Mouse (Mus musculus): ENCODE results near the gene Prkca. TPM values are rescaled to one million over a fixed set of nuclear protein-coding genes. Genes with fewer than 3 reads are reported as not detected.

Gene Prkca
- polyA plus RNA-seq, 1 experiment from 2014 or later, result 12.6 TPM

DNA sequence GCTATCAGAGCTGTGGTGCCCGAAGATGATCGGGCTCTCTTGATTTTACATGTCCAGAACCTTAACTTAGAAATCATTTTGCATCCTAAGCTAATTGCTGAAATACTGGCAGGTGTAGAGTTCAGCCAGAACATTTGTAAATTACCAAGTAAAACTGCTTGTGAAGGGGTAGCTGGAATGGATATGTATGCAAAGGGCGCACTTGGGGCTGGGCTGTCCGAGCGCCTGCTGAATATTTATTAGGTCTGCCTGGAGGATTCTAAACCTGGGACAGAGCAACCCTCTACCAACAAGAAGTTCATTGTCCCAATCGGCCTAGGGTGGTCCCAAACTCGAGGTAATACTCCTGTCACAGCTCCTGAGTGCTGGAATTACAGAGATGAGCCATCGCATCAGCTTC lies 1.0 kb upstream of the Prkca start:
- ATAC-seq (ENCODE audit: low read depth), result no peak
- no peak overlapping the region for H3K27ac ChIP-seq (ENCODE audit: low read depth, low read length)
- H3K9me3 ChIP-seq (ENCODE audit: control insufficient read depth, low read length), result no peaks in the 10 kb centered on the region
- no peaks in the 10 kb centered on the region for H3K36me3 ChIP-seq (ENCODE audit: control insufficient read depth, insufficient read depth, low read length)
- H3K4me1 ChIP-seq (ENCODE audit: control insufficient read depth, insufficient read depth, low read length), result peaks cover 11% of the 10 kb centered on the region; the same call in 1 of the 2 replicates
- WGBS, result 39% methylated on average over 8 of the region's 8 CpGs
- H3K27me3 ChIP-seq (ENCODE audit: control insufficient read depth, insufficient read depth, low read length), result no peaks in the 10 kb centered on the region
- peak overlapping the region; percentile 99 for H3K4me2 ChIP-seq (ENCODE audit: low read depth, low read length)
- peak overlapping the region; percentile 82 for H3K4me3 ChIP-seq (ENCODE audit: low read depth, low read length)
- H3K9ac ChIP-seq (replicated peaks; ENCODE audit: low read depth, low read length), result peak overlapping the region; percentile 83; the same call in 1 of the 2 replicates

DNA sequence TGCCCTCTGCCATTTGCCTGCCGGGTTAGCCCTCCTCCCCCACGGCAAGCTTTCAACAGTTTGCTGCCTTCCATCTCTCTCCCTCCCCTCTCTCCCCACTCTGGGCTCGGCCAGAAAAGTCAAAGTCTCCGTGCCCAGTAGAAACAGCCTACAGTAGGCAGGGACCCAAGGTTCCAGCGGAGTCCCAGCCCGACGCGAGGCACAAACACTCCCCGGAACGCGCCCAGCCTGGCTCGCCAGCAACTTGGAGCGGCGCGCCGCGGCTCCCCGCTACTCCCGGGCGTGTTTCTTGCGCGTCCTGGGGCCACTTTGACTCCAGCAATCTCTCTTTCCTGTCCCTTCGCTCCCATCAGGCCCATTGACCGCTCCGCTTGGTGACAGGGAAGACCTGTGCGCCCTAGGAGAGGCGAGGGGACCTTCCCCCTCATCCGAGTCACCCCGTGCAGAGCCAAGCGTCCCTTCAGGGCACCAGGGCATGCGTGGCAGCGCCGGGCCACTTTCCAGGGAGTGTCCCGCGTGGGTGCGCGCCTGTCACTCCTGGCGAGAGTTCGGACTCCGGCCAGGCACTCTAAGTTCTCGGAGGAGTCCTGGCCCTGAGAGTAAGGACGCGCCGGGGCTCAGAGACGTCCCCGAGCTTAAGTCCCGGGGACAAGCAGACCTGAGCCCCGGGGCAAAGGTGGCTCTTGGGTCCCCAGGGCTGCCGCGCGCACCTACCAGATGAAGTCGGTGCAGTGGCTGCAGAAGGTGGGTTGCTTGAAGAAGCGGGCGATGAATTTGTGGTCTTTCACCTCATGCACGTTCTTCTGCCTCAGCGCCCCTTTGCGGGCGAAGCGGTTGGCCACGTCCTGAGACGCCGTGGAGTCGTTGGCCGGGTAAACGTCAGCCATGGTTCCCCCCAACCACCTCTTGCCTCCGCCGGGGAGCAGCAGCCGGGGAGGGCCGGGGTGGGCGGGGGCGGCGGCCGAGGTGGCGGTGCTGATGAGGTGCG lies 653 bp downstream of the Prkca start, which contains the start of gene Apoh:
TSS of gene Apoh (plus strand) at position 574 of the 988 bp plus-strand sequence.
- Histone ChIP-seq H3K4me3 (ENCODE audit: low read depth, low read length) (peak within 1 kb of the TSS; percentile 82), H3K4me2 (ENCODE audit: low read depth, low read length) (peak within 1 kb of the TSS; percentile 99), H3K36me3 (ENCODE audit: control insufficient read depth, insufficient read depth, low read length) (no peaks in the 10 kb centered on the region), H3K9me3 (ENCODE audit: control insufficient read depth, low read length) (no peaks in the 10 kb centered on the region), H3K27me3 (ENCODE audit: control insufficient read depth, insufficient read depth, low read length) (no peaks in the 10 kb centered on the region), H3K9ac (replicated peaks; ENCODE audit: low read depth, low read length) (peak within 1 kb of the TSS; percentile 83), H3K27ac (ENCODE audit: low read depth, low read length) (peak within 1 kb of the TSS; percentile 86), H3K4me1 (ENCODE audit: control insufficient read depth, insufficient read depth, low read length) (peaks cover 6% of the 10 kb centered on the region; the same call in 1 of the 2 replicates)
- under 1% methylated on average over 58 of the region's 75 CpGs for WGBS
- peak; percentile 81 for ATAC-seq (ENCODE audit: low read depth)

GRCm38 (mm10) chr11:108341783-108342182 lies 1.9 kb downstream of the Prkca start:
- no peak for ATAC-seq (ENCODE audit: low read depth)
- Histone ChIP-seq H3K27me3 (ENCODE audit: control insufficient read depth, insufficient read depth, low read length) (no peaks in the 10 kb centered on the region), H3K9ac (replicated peaks; ENCODE audit: low read depth, low read length) (0 out of 2 replicates have a peak overlapping the region, but pooled peaks have one; percentile 5), H3K4me3 (ENCODE audit: low read depth, low read length) (peak overlapping the region; percentile 82), H3K4me1 (ENCODE audit: control insufficient read depth, insufficient read depth, low read length) (peaks cover 6% of the 10 kb centered on the region; the same call in 1 of the 2 replicates), H3K9me3 (ENCODE audit: control insufficient read depth, low read length) (no peaks in the 10 kb centered on the region), H3K27ac (ENCODE audit: low read depth, low read length) (no peak overlapping the region), H3K4me2 (ENCODE audit: low read depth, low read length) (peak overlapping the region; percentile 99), H3K36me3 (ENCODE audit: control insufficient read depth, insufficient read depth, low read length) (no peaks in the 10 kb centered on the region)
- 45% methylated on average over 8 of the region's 8 CpGs for WGBS

- Histone ChIP-seq H3K4me3 (ENCODE audit: low read depth, low read length) (no peak overlapping the region), H3K9me3 (ENCODE audit: control insufficient read depth, low read length) (no peaks in the 10 kb centered on the region), H3K9ac (replicated peaks; ENCODE audit: low read depth, low read length) (no peak overlapping the region), H3K36me3 (ENCODE audit: control insufficient read depth, insufficient read depth, low read length) (no peaks in the 10 kb centered on the region), H3K4me1 (ENCODE audit: control insufficient read depth, insufficient read depth, low read length) (peaks cover 6% of the 10 kb centered on the region; the same call in 1 of the 2 replicates), H3K4me2 (ENCODE audit: low read depth, low read length) (no peak overlapping the region), H3K27me3 (ENCODE audit: control insufficient read depth, insufficient read depth, low read length) (no peaks in the 10 kb centered on the region), H3K27ac (ENCODE audit: low read depth, low read length) (no peak overlapping the region)
- WGBS, result 90% methylated on average over 4 of the region's 4 CpGs
- no peak for ATAC-seq (ENCODE audit: low read depth)
These were observed 3.4 kb downstream of the Prkca start for GRCm38 (mm10) chr11:108340293-108340692.

DNA sequence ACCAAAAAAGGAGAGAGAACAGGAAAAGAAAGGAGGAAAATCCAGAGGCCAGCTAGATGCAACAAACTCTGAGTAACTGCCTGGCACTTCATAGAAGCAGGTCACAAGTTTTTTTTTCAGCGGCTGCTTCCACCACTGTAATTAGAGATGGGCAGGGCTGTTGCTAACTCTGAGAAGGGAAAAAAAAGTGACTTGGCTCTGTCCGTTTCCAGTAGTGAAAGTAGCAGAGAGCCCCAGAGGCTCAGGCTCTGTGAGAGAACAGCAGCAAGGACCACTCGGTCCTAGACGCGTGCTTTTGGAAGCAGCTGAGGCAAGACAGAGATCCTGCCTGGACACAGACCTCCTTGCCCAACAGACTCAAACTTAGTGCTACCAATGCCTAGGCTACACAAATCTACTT lies 7.3 kb downstream of the Prkca start:
- H3K27ac ChIP-seq (ENCODE audit: low read depth, low read length), result no peak overlapping the region
- H3K27me3 ChIP-seq (ENCODE audit: control insufficient read depth, insufficient read depth, low read length), result no peaks in the 10 kb centered on the region
- no peaks in the 10 kb centered on the region for H3K36me3 ChIP-seq (ENCODE audit: control insufficient read depth, insufficient read depth, low read length)
- no peaks in the 10 kb centered on the region for H3K4me1 ChIP-seq (ENCODE audit: control insufficient read depth, insufficient read depth, low read length)
- H3K4me2 ChIP-seq (ENCODE audit: low read depth, low read length), result no peak overlapping the region
- WGBS, result 53% methylated on average over 5 of the region's 5 CpGs
- no peaks in the 10 kb centered on the region for H3K9me3 ChIP-seq (ENCODE audit: control insufficient read depth, low read length)
- no peak for ATAC-seq (ENCODE audit: low read depth)
- H3K4me3 ChIP-seq (ENCODE audit: low read depth, low read length), result no peak overlapping the region
- no peak overlapping the region for H3K9ac ChIP-seq (replicated peaks; ENCODE audit: low read depth, low read length)

DNA sequence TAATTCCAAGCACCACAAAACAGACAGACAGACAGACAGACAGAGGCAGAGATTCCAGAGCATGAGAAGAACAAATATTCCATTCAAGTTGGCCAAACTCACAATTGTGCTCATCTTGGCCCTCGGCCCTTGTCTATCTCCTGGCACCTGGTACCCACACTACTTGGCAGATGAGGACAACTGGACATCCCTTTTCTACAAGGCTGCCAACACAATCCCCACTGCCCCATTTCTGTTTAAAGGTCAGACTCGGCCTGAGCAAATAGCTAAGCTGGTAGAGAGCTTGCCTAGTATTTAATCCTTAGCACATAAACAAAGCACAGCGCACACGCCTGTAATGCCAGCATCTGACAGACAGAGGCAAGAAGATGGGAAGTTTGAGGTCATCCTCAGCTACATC lies 8.2 kb downstream of the Prkca start:
- Histone ChIP-seq H3K27me3 (ENCODE audit: control insufficient read depth, insufficient read depth, low read length) (no peaks in the 10 kb centered on the region), H3K9me3 (ENCODE audit: control insufficient read depth, low read length) (no peaks in the 10 kb centered on the region), H3K9ac (replicated peaks; ENCODE audit: low read depth, low read length) (no peak overlapping the region), H3K4me2 (ENCODE audit: low read depth, low read length) (no peak overlapping the region), H3K27ac (ENCODE audit: low read depth, low read length) (no peak overlapping the region), H3K4me1 (ENCODE audit: control insufficient read depth, insufficient read depth, low read length) (no peaks in the 10 kb centered on the region), H3K4me3 (ENCODE audit: low read depth, low read length) (no peak overlapping the region), H3K36me3 (ENCODE audit: control insufficient read depth, insufficient read depth, low read length) (no peaks in the 10 kb centered on the region)
- ATAC-seq (ENCODE audit: low read depth), result no peak
- 91% methylated on average over 4 of the region's 4 CpGs for WGBS

DNA sequence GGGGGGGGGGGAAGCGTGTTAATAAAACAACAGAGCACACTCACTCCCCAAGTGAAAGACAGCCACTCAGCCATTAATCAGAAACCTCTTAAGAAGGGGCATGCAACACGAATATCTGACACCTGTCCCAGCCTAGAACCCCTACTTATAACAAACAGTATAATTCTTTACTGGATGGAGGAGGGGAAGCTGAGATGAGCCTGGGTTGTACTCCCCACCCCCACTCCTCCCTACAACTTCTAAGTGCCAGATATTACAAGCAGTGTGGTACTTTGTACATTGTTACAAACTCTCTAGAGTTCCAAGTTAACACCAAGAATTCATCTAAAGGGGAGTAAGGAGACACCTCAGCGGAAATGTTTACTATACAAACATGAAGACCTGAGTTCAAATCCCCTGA lies 9.1 kb downstream of the Prkca start:
- 67% methylated on average over 2 of the region's 3 CpGs for WGBS
- Histone ChIP-seq H3K4me1 (ENCODE audit: control insufficient read depth, insufficient read depth, low read length) (no peaks in the 10 kb centered on the region), H3K4me3 (ENCODE audit: low read depth, low read length) (no peak overlapping the region), H3K36me3 (ENCODE audit: control insufficient read depth, insufficient read depth, low read length) (no peaks in the 10 kb centered on the region), H3K4me2 (ENCODE audit: low read depth, low read length) (no peak overlapping the region), H3K9ac (replicated peaks; ENCODE audit: low read depth, low read length) (no peak overlapping the region), H3K27me3 (ENCODE audit: control insufficient read depth, insufficient read depth, low read length) (no peaks in the 10 kb centered on the region), H3K9me3 (ENCODE audit: control insufficient read depth, low read length) (no peaks in the 10 kb centered on the region), H3K27ac (ENCODE audit: low read depth, low read length) (no peak overlapping the region)
- no peak for ATAC-seq (ENCODE audit: low read depth)

DNA sequence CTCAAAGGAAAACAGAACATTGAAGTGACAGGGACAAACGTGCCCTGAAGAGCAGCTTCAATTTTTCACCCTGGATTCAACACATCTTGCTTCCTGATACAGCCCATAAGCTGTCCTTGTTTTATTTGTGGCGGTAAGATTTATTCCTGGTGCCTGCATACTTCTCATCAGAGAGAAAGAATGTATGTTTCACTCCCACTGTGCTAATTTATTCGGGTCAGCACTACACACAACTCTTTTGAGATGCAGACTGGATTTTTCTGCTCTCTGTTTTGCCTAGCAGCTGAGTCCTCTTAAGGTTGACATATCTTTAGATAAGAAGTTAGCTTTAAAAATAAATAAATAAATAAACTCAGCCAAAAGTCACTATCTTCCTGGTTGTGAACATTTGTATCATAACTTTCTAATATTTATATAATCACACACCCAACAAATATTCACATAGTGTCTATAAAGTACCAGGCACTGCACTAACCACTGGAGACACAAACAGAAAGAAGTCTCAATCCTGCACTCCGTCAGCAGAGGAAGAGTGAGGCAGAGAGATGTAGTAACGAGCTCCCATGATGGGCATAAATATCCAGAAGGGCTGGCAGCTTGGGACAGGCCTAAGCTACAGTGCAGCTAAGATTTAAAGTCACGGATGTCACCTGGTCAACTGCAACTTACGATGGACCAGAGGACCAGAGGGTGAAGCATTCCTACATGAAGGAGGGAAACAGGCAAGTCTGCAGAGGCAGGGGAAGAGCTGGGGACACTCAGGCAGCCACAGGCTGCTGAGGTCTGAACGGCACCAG lies 9.9 kb downstream of the Prkca start:
- no peak overlapping the region for H3K4me3 ChIP-seq (ENCODE audit: low read depth, low read length)
- no peak overlapping the region for H3K4me2 ChIP-seq (ENCODE audit: low read depth, low read length)
- ATAC-seq (ENCODE audit: low read depth), result no peak
- 28% methylated on average over 8 of the region's 8 CpGs for WGBS
- H3K36me3 ChIP-seq (ENCODE audit: control insufficient read depth, insufficient read depth, low read length), result no peaks in the 10 kb centered on the region
- no peaks in the 10 kb centered on the region for H3K27me3 ChIP-seq (ENCODE audit: control insufficient read depth, insufficient read depth, low read length)
- H3K9ac ChIP-seq (replicated peaks; ENCODE audit: low read depth, low read length), result no peak overlapping the region
- H3K27ac ChIP-seq (ENCODE audit: low read depth, low read length), result no peak overlapping the region
- H3K9me3 ChIP-seq (ENCODE audit: control insufficient read depth, low read length), result no peaks in the 10 kb centered on the region
- no peaks in the 10 kb centered on the region for H3K4me1 ChIP-seq (ENCODE audit: control insufficient read depth, insufficient read depth, low read length)

All from neural tube, embryonic 14.5 days (tissue).